Mouse (Mus musculus) c-Kit-positive CD71-positive TER-119-positive erythroid progenitor cells, embryonic 14.5 days (primary cell): Measurements from ENCODE around the gene Prss2.
A peak's percentile ranks its signal among the peaks of the same experiment; 100 is the strongest.
"Not testable (repeated sequence)": the region's sequence is repeated elsewhere in the genome, so short reads cannot be mapped to it uniquely, and the experiment has no call there.

Experiments used
- DNase-seq: peaks from one replicate; pipeline ENCODE4 v3.0.0-alpha.2; 2013; ENCODE audit warnings: low spot score

The Prss2 gene

GRCm38 (mm10) chr6:41521487-41521886 lies at the start of gene Prss2:
Gene Prss2 (plus strand): TSS chr6:41521787.
- no peak for DNase-seq

DNA sequence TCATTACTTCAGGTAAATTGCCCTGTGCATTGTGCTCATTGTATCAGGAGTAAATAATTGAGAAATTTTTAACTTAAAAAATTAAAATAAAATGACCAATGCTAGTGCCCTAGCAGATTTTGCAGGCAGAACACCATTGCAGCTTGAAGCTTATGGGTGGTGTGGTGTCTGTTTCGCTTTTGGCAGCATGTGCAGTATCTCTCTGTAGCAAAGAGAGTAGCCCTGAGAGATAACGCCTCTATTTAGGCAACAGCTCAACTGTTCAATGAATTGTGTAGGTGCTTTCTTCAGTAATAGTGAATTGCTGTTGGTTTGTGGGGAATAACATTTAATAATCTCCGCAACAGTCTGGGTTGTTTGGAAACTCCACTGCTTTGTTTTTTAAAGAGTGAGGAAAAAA lies 22.2 kb upstream of the Prss2 start:
- no peak for DNase-seq

DNA sequence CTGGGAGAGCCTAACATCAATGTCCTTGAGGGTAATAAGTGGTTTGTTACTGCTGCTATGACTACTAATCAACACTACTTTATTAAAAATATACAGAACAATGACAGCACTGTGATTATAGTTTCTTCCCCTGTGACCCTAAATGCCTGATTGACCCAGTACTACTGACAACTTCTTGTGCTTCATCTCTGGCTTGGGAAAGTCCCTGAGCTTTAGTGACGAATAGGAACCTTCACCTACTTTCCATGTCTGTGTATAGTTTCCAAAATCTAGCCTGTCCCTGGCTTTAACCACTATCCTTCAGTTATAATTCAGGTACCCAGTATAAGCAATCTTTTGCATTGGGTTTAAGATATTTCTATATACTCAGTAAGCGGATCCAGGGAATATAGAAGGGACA lies 16.7 kb upstream of the Prss2 start:
- no peak for DNase-seq

- DNase-seq = no peak
These were observed 16.3 kb upstream of the Prss2 start for GRCm38 (mm10) chr6:41505323-41505722.

GRCm38 (mm10) chr6:41518017-41518524 lies 3.5 kb upstream of the Prss2 start:
- DNase-seq = no peak

DNA sequence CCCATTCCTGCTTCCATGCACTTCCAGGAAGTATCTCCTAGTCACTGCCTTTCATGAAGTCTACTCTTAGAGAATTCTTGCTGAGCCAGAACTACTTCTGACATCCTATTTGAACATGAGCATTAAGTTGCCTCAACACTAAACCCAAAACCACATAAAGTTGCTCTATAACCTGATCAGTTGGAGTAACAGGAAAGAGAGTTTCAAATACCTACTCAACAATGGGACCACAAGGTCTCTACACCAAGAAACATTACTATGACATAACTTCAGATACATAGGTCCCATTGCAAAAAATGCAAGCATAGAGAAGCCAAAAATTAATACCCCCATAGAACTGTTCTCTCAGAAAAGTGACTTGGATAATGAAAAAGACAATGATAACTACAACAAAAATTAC lies 4.9 kb downstream of the Prss2 start:
- no peak for DNase-seq

DNA sequence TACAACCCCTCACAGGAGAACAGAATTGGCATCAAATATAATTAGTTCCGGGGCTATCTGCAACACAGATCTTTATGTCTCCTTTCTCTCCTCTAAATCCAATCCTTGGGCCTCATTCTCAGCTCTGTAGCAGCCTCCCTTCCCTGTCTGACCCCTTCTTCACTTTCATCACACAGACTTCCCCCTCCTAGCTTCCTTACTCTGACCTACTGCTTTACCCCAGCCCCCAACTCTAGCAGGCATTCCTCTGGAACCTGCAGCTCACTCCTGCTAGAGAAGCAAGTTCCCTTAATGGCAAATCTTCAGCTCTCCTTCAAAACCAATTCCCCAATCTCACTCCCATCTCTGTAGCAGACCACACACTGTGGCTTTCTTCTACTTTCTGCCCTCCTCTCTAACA lies 5.8 kb downstream of the Prss2 start:
- no peak for DNase-seq

GRCm38 (mm10) chr6:41529987-41530386 lies 8.4 kb downstream of the Prss2 start:
- DNase-seq = peak; percentile 33

DNA sequence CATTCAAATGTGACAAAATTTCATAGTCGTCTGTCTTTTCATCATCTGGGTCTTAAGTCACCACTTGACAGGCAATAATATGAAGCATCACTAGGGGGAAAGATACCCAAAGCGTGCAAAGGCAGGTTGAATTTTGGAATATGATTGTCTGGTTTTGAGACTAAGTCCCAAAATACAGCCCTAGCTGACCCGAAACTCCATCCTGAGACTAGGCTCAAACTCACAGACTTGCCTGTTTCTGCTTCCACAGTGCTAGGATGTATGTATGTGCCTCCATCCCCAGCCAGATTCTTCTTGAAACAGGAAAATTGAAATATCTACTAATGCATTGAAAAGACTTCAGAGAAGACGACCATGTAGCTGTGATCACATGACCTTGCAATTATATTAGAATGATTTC lies 10.6 kb downstream of the Prss2 start:
- no peak for DNase-seq

DNA sequence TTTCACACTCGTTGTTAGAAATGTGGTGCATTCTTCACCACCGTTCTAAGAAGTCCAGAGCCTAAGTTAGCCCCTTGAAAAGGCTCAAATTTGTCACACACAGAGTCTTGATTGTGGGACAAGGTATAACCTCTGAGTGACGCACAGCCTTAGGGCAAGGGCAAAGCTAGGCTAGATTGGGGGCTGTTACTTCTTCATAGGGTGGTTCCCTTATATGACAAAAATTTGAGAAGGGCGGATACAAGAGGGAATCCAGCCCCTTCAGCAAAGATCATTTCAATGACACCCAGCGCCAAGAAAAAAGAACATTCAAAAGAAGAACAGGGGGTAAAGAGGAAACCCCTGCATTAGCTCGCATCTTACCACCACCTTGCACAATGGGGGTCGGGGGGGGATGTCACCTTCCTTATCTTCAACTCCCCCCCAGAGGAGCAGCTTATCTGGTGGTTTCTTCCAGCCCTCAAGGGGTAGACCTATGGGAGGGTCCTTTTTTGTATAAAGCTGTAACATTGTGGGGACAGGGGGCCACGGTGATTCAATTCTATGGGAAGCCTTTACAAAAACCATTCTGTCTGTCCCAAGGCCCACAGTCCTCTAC lies 11.2 kb downstream of the Prss2 start:
- no peak for DNase-seq

DNA sequence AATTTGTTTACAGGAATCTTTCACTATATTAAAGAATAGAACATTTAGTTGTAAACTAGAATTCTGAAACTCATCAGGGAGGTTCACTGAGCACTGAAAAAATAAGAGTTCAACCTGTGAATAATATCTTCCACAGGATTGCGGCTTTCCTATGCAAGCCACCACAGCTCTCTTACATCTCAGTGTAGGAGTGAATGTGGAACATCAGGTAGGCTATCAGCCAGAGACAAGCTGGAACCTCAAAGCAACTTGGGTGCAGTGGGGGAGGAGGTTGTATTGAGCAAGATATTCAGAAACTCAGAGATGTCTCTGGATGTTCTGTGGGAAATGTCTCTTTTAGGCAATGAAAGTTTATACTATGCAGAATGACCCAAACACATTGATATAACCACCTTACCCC lies 15.8 kb downstream of the Prss2 start:
- no peak for DNase-seq

- DNase-seq = not testable (repeated sequence)
These were observed 16.7 kb downstream of the Prss2 start for GRCm38 (mm10) chr6:41538296-41538695.

DNA sequence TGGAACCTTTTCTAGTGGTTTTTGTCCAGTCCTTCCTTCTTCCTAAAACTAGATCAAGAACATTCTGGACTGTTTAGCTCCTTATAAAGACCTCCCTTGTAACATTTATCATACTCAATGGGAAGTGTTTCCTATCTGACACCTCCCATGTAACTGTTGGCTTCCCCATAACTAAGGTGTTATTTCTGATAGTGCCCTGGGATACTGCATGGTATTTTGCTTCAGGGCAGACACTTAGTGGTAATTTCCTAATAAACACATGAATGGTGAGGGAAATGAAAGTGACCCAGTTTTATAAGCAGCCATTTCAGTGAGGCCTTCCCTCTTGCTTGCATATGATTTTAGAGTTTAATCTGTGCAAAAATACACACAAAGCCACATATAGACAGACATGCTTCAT lies 19.2 kb downstream of the Prss2 start:
- no peak for DNase-seq

GRCm38 (mm10) chr6:41541746-41542145 lies 20.2 kb downstream of the Prss2 start:
- DNase-seq = no peak

GRCm38 (mm10) chr6:41542983-41543382 lies 21.4 kb downstream of the Prss2 start:
- DNase-seq = no peak

- no peak for DNase-seq
These were observed 21.9 kb downstream of the Prss2 start for GRCm38 (mm10) chr6:41543411-41544050.

GRCm38 (mm10) chr6:41544381-41544924 lies 22.9 kb downstream of the Prss2 start:
- no peak for DNase-seq

DNA sequence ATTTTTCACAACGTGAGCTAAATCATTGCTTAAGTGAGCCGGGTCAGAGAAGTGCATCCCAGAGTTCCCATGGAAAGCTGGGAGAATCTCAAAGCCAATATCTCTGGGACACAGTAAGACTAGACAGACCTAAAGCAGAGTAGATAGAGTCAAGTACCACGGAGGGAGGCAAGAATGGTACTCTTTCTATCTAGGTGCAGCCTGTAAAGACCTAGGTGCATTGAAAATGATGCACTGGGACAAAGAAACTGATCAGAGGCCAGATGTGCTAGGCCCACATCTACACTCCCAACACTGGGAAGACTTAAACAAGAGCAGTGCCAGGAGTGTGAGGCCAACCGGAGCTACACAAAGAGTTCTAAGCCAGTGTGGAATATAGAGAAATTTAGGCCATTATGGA lies 23.7 kb downstream of the Prss2 start:
- DNase-seq = no peak

- no peak for DNase-seq
These were observed 25.6 kb downstream of the Prss2 start for GRCm38 (mm10) chr6:41547056-41547650.

DNA sequence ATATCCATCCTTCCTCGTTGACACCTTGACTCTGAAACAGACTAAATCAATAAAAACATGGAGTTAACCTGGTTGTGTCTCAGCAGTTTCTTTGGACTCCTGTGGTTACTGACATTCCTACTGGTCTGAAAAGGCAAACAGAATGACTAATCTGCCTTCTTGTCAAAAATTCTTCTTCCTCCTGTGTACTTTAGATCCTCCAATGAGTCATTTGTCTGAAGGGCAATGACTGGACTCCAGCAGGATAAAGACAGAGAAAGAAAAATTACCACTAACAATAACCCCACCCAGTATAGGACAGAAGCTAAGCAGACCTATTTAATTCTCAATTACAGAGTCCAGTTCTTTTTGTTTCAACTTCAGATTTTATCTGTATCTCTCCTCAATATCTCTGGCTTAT lies 26.7 kb downstream of the Prss2 start:
- no peak for DNase-seq

- DNase-seq = no peak
These were observed 31.9 kb downstream of the Prss2 start for GRCm38 (mm10) chr6:41553356-41554010.

DNA sequence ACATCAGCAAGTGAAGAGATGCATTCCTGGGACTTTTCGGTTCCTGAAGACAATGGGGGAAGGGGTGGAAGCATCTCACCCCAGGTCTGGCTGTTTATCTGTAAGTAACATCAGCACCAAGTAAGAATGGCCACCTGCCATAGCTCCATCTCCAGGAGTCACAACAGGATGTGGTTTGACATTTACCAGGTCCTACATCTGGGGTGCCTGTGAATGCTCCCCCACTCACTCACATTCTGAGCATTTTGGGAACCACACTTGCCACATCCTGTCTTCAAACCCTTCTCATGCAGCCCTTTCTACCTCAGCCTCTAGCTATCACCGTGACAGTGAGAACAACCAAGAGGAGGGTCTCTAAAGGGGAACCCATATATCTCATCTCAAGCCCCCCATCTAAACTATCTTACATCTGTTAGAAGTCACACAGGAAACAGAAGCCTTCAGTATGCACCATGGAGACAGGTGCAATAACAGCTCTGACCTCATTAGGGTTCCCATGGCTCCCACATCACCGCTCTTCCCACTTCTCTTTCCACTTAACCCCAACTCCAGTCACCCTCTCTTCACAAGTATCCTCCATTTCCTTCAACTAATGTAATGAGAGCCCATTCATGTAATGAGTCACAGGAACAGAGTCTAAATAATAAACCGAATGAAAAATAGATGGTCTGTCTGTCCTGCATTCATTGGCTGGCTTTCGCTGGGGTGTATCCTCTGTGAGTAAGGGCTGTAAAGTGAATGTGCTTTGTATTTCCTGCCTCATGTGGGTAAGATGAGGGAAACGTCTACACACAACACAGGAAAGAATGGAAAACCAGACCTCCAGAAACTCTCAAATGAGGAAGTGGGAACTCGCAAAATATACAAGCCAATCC lies 32.9 kb downstream of the Prss2 start:
- DNase-seq = no peak
